Mouse (Mus musculus): ENCODE measurements around the gene Hist1h2ae. TPM values are rescaled to one million over a fixed set of nuclear protein-coding genes. Genes with fewer than 3 reads are reported as not detected.
"Not testable (repeated sequence)": the region's sequence is repeated elsewhere in the genome, so short reads cannot be mapped to it uniquely, and the experiment has no call there.

Hist1h2ae gene
- polyA plus RNA-seq, 1 experiment from 2014 or later = 96.4 TPM

GRCm38 (mm10) chr13:23561531-23561882 is 9.5 kb downstream of the Hist1h2ae start:
- Histone ChIP-seq H3K4me3 (ENCODE audit: low read depth, low read length) (peak overlapping the region; percentile 19), H3K27ac (ENCODE audit: low read depth, low read length) (peak overlapping the region; percentile 96), H3K9ac (ENCODE audit: low read length) (peak overlapping the region; percentile 43; the same call in 1 of the 2 replicates), H3K4me2 (ENCODE audit: low read depth, low read length, severe bottlenecking) (peak overlapping the region; percentile 36)
- H3K27me3 ChIP-seq (ENCODE audit: control insufficient read depth, insufficient read depth, low read length); H3K36me3 ChIP-seq (ENCODE audit: control insufficient read depth, insufficient read depth, low read length); DNase-seq (ENCODE audit: low spot score); ATAC-seq (replicated peaks; ENCODE audit: low FRiP score); H3K4me1 ChIP-seq (replicated peaks; ENCODE audit: control insufficient read depth, insufficient read depth, low read length); H3K9me3 ChIP-seq (ENCODE audit: control insufficient read depth, low read length): not testable (repeated sequence)
- WGBS = 0% methylated on average over 2 of the region's 5 CpGs

- H3K4me1 ChIP-seq (replicated peaks; ENCODE audit: control insufficient read depth, insufficient read depth, low read length); H3K27me3 ChIP-seq (ENCODE audit: control insufficient read depth, insufficient read depth, low read length); H3K9me3 ChIP-seq (ENCODE audit: control insufficient read depth, low read length); ATAC-seq (replicated peaks; ENCODE audit: low FRiP score); H3K4me3 ChIP-seq (ENCODE audit: low read depth, low read length); H3K36me3 ChIP-seq (ENCODE audit: control insufficient read depth, insufficient read depth, low read length): not testable (repeated sequence)
- Histone ChIP-seq H3K27ac (ENCODE audit: low read depth, low read length) (peak overlapping the region; percentile 41), H3K4me2 (ENCODE audit: low read depth, low read length, severe bottlenecking) (peak overlapping the region; percentile 27; the same call in 1 of the 2 replicates), H3K9ac (ENCODE audit: low read length) (0 out of 2 replicates have a peak overlapping the region, but pooled peaks have one; percentile 12)
- peak; percentile 57 for DNase-seq (ENCODE audit: low spot score)
- WGBS = 29% methylated on average over 2 of the region's 2 CpGs
These were observed 10.3 kb downstream of the Hist1h2ae start for GRCm38 (mm10) chr13:23560699-23561098.

GRCm38 (mm10) chr13:23556906-23557305 is 14.1 kb downstream of the Hist1h2ae start:
- peaks cover 2% of the 10 kb centered on the region; the same call in 1 of the 2 replicates for H3K4me1 ChIP-seq (replicated peaks; ENCODE audit: control insufficient read depth, insufficient read depth, low read length)
- no peaks in the 10 kb centered on the region for H3K27me3 ChIP-seq (ENCODE audit: control insufficient read depth, insufficient read depth, low read length)
- H3K27ac ChIP-seq (ENCODE audit: low read depth, low read length) = peak overlapping the region; percentile 33
- H3K4me2 ChIP-seq (ENCODE audit: low read depth, low read length, severe bottlenecking) = no peak overlapping the region
- DNase-seq (ENCODE audit: low spot score) = no peak
- no peaks in the 10 kb centered on the region for H3K9me3 ChIP-seq (ENCODE audit: control insufficient read depth, low read length)
- H3K4me3 ChIP-seq (ENCODE audit: low read depth, low read length) = no peak overlapping the region
- no peaks in the 10 kb centered on the region for H3K36me3 ChIP-seq (ENCODE audit: control insufficient read depth, insufficient read depth, low read length)
- WGBS = 69% methylated on average over 3 of the region's 3 CpGs
- no peak for ATAC-seq (replicated peaks; ENCODE audit: low FRiP score)
- peak overlapping the region; percentile 29; the same call in 1 of the 2 replicates for H3K9ac ChIP-seq (ENCODE audit: low read length)

GRCm38 (mm10) chr13:23555839-23556416 is 15.1 kb downstream of the Hist1h2ae start:
- Histone ChIP-seq H3K4me1 (replicated peaks; ENCODE audit: control insufficient read depth, insufficient read depth, low read length) (peaks cover 2% of the 10 kb centered on the region; the same call in 1 of the 2 replicates), H3K9ac (ENCODE audit: low read length) (peak overlapping the region; percentile 94), H3K9me3 (ENCODE audit: control insufficient read depth, low read length) (no peaks in the 10 kb centered on the region), H3K36me3 (ENCODE audit: control insufficient read depth, insufficient read depth, low read length) (no peaks in the 10 kb centered on the region), H3K27me3 (ENCODE audit: control insufficient read depth, insufficient read depth, low read length) (no peaks in the 10 kb centered on the region), H3K4me3 (ENCODE audit: low read depth, low read length) (peak overlapping the region; percentile 59), H3K4me2 (ENCODE audit: low read depth, low read length, severe bottlenecking) (peak overlapping the region; percentile 90), H3K27ac (ENCODE audit: low read depth, low read length) (peak overlapping the region; percentile 100)
- peak; percentile 68 for ATAC-seq (replicated peaks; ENCODE audit: low FRiP score)
- under 1% methylated on average over 18 of the region's 18 CpGs for WGBS
- DNase-seq (ENCODE audit: low spot score) = peak; percentile 82

GRCm38 (mm10) chr13:23554925-23555838 is 15.8 kb downstream of the Hist1h2ae start:
- H3K4me1 ChIP-seq (replicated peaks; ENCODE audit: control insufficient read depth, insufficient read depth, low read length) = peaks cover 2% of the 10 kb centered on the region; the same call in 1 of the 2 replicates
- no peaks in the 10 kb centered on the region for H3K9me3 ChIP-seq (ENCODE audit: control insufficient read depth, low read length)
- DNase-seq (ENCODE audit: low spot score) (peak; percentile 93), ATAC-seq (replicated peaks; ENCODE audit: low FRiP score) (peak; percentile 89)
- H3K4me3 ChIP-seq (ENCODE audit: low read depth, low read length) = peak overlapping the region; percentile 59
- no peaks in the 10 kb centered on the region for H3K36me3 ChIP-seq (ENCODE audit: control insufficient read depth, insufficient read depth, low read length)
- peak overlapping the region; percentile 90 for H3K4me2 ChIP-seq (ENCODE audit: low read depth, low read length, severe bottlenecking)
- H3K27ac ChIP-seq (ENCODE audit: low read depth, low read length) = peak overlapping the region; percentile 100
- under 1% methylated on average over 49 of the region's 54 CpGs for WGBS
- no peaks in the 10 kb centered on the region for H3K27me3 ChIP-seq (ENCODE audit: control insufficient read depth, insufficient read depth, low read length)
- H3K9ac ChIP-seq (ENCODE audit: low read length) = peak overlapping the region; percentile 94

- Histone ChIP-seq H3K9ac (ENCODE audit: low read length) (peak overlapping the region; percentile 94), H3K4me1 (replicated peaks; ENCODE audit: control insufficient read depth, insufficient read depth, low read length) (peaks cover 2% of the 10 kb centered on the region; the same call in 1 of the 2 replicates), H3K27ac (ENCODE audit: low read depth, low read length) (peak overlapping the region; percentile 100), H3K27me3 (ENCODE audit: control insufficient read depth, insufficient read depth, low read length) (no peaks in the 10 kb centered on the region), H3K4me2 (ENCODE audit: low read depth, low read length, severe bottlenecking) (peak overlapping the region; percentile 90; the same call in 1 of the 2 replicates), H3K36me3 (ENCODE audit: control insufficient read depth, insufficient read depth, low read length) (no peaks in the 10 kb centered on the region), H3K9me3 (ENCODE audit: control insufficient read depth, low read length) (no peaks in the 10 kb centered on the region), H3K4me3 (ENCODE audit: low read depth, low read length) (peak overlapping the region; percentile 59)
- no peak for ATAC-seq (replicated peaks; ENCODE audit: low FRiP score)
- DNase-seq (ENCODE audit: low spot score) = no peak
- WGBS = 27% methylated on average over 9 of the region's 9 CpGs
These were observed 16.6 kb downstream of the Hist1h2ae start for GRCm38 (mm10) chr13:23554393-23554792.

GRCm38 (mm10) chr13:23552962-23553361 is 18.1 kb downstream of the Hist1h2ae start, which contains the start of gene Hist1h1d:
Hist1h1d (plus strand) TSS chr13:23553262.
- no peak within 1 kb of the TSS; the same call in 1 of the 2 replicates for H3K9ac ChIP-seq (ENCODE audit: low read length)
- ATAC-seq (replicated peaks; ENCODE audit: low FRiP score) = no peak

More at GRCm38 (mm10) chr13:23552962-23553361, 18.1 kb downstream of the Hist1h2ae start, which contains the start of gene Hist1h1d:
- Histone ChIP-seq H3K36me3 (ENCODE audit: control insufficient read depth, insufficient read depth, low read length) (no peaks in the 10 kb centered on the region), H3K4me2 (ENCODE audit: low read depth, low read length, severe bottlenecking) (no peak within 1 kb of the TSS; the same call in 1 of the 2 replicates), H3K4me3 (ENCODE audit: low read depth, low read length) (no peak within 1 kb of the TSS), H3K27ac (ENCODE audit: low read depth, low read length) (peak within 1 kb of the TSS; percentile 100), H3K9me3 (ENCODE audit: control insufficient read depth, low read length) (no peaks in the 10 kb centered on the region), H3K27me3 (ENCODE audit: control insufficient read depth, insufficient read depth, low read length) (no peaks in the 10 kb centered on the region), H3K4me1 (replicated peaks; ENCODE audit: control insufficient read depth, insufficient read depth, low read length) (peaks cover 2% of the 10 kb centered on the region; the same call in 1 of the 2 replicates)
- DNase-seq (ENCODE audit: low spot score) = no peak
